Mouse (Mus musculus): ENCODE results near the gene Baz2a.
"Not testable (repeated sequence)": the region's sequence is repeated elsewhere in the genome, so short reads cannot be mapped to it uniquely, and the experiment has no call there.

Baz2a gene

GRCm38 (mm10) chr10:128091564-128092505 lies at the start of gene Baz2a:
Baz2a (plus strand) TSS chr10:128091577.
- DNase-seq (ENCODE audit: extremely low spot score) = peak; percentile 61

DNA sequence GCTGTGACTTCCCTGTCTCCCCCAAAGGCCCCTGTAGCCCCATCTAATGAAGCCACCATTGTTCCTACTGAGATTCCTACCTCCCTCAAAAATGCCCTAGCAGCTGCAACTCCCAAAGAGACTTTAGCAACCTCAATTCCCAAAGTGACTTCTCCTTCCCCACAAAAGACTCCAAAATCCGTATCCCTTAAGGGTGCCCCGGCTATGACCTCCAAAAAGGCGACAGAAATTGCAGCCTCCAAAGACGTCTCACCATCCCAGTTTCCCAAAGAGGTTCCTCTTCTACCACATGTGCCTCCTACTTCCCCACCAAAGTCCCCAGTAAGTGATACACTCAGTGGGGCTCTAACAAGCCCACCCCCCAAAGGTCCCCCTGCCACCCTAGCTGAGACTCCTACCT lies 49.7 kb upstream of the Baz2a start:
- DNase-seq (ENCODE audit: extremely low spot score) = no peak

GRCm38 (mm10) chr10:128042466-128042865 lies 48.9 kb upstream of the Baz2a start:
- no peak for DNase-seq (ENCODE audit: extremely low spot score)

- DNase-seq (ENCODE audit: extremely low spot score) = no peak
Measured at GRCm38 (mm10) chr10:128043041-128043835, 48.1 kb upstream of the Baz2a start.

- DNase-seq (ENCODE audit: extremely low spot score) = no peak
Measured at GRCm38 (mm10) chr10:128048157-128048556, 43.2 kb upstream of the Baz2a start.

DNA sequence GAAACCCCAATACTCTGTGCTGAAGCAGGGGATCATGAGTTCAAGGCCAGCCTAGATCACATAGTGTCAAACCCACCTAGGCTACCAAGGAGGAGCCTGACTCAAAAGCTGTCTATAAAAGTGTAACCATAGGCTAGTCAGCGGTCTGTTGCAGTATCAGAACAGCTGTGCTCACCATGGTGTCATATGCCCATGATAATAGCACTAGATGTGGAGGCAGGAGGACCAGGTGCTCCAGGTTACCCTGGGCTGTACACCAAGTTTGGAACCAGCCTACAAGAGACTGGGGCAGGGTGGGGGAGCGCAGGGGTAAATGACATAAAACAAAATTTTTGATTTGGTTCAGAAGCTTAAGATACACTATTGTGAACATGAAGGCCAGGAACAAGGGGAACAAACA lies 41.6 kb upstream of the Baz2a start:
- no peak for DNase-seq (ENCODE audit: extremely low spot score)

GRCm38 (mm10) chr10:128050355-128050754 lies 41.0 kb upstream of the Baz2a start:
- DNase-seq (ENCODE audit: extremely low spot score) = no peak

GRCm38 (mm10) chr10:128051589-128051988 lies 39.8 kb upstream of the Baz2a start:
- DNase-seq (ENCODE audit: extremely low spot score) = no peak

GRCm38 (mm10) chr10:128052136-128052535 lies 39.2 kb upstream of the Baz2a start:
- DNase-seq (ENCODE audit: extremely low spot score) = not testable (repeated sequence)

DNA sequence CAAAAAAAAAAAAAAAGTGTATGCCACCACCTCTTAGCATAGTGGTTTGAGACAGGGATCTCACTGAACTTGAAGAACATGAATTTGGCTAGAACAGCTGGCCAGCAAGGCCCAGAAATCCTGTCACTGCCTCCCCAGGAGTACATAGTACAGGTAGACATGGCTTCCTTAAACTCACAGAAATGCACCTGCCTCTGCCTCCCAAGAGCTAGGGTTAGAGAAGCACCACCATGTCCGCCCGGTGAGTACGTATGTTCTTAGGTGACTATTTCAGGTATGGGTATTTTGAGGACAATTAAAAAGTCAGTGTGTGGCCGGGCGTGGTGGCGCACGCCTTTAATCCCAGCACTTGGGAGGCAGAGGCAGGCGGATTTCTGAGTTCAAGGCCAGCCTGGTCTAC lies 38.4 kb upstream of the Baz2a start:
- DNase-seq (ENCODE audit: extremely low spot score) = no peak

DNA sequence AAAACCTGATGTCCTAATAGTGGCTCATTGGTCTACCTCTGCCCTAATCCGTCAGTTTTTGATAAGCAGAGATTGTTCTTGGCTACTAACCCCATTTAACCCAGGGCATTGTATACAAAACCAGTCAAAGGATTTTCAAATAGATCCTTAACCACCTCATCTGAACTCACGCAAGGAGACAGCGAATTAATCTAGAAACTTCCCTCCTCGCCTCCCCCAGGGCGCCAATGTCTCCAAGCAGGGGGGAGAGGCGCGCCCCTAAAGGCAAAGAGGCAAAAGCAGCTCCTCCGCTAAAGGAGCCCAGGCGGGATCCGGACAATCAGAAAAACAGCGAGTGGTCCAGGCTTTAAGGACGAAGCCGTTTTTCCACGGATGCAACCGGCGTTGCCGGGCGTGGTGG lies 33.2 kb upstream of the Baz2a start:
- DNase-seq (ENCODE audit: extremely low spot score) = no peak

- DNase-seq (ENCODE audit: extremely low spot score) = peak; percentile 98
Measured at GRCm38 (mm10) chr10:128058601-128059151, 32.7 kb upstream of the Baz2a start, which contains the start of gene Ptges3. Ptges3 (plus strand) TSS chr10:128058954.

- DNase-seq (ENCODE audit: extremely low spot score) = peak; percentile 58
Measured at GRCm38 (mm10) chr10:128059207-128059981, 32.0 kb upstream of the Baz2a start.

DNA sequence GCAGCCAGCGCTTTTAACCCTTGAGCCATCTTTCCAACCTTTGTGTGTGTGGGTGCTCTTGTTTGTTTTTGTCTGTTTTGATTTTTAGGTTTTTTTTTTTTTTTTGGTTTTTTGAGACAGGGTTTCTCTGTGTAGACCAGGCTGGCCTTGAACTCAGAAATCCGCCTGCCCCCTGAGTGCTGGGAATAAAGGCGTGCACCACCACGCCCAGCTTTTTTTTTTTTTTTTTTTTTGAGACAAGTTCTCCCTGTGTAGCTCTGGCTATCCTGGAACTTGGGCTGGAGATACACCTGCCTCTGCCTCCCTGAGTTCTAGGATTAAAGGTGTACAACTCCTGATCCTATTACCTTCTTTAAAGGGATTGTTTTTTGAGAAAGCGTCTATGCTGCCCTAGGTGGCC lies 30.3 kb upstream of the Baz2a start:
- DNase-seq (ENCODE audit: extremely low spot score) = no peak

GRCm38 (mm10) chr10:128062221-128062989 lies 29.0 kb upstream of the Baz2a start:
- DNase-seq (ENCODE audit: extremely low spot score) = no peak

DNA sequence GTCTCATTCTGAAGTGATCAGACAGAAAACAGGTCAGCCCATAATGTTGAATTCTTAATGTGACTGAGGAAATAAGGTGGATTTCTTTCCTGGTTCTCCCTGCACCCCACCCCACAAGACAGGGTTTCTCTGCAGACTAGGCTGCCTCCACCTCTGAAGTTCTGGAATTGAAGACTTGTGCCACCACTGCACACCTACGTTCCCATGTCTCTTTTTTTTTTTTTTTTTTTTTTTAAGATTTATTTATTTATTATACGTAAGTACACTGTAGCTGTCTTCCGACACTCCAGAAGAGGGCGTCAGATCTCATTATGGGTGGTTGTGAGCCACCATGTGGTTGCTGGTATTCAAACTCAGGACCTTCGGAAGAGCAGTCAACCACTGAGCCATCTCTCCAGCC lies 25.3 kb upstream of the Baz2a start:
- DNase-seq (ENCODE audit: extremely low spot score) = no peak

DNA sequence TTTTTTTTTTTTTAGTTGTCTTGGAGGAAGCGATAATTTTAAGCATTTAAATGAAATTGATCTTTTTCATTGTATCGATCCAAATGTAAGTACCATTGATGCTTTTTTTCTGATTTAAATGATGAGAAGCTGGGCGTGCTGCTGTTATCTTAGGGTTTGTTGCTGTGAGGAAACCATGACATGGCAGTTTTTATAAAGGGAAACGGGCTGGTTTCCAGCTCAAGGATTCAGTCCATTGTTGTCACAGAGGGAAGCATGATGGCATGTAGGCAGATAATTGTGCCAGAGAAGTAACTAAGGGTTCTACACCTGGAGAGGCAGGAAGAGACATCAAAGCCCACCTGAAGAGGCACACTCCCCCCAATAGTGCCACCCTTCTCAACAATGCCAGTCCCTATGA lies 22.2 kb upstream of the Baz2a start:
- no peak for DNase-seq (ENCODE audit: extremely low spot score)

GRCm38 (mm10) chr10:128070432-128070831 lies 20.9 kb upstream of the Baz2a start:
- DNase-seq (ENCODE audit: extremely low spot score) = not testable (repeated sequence)

DNA sequence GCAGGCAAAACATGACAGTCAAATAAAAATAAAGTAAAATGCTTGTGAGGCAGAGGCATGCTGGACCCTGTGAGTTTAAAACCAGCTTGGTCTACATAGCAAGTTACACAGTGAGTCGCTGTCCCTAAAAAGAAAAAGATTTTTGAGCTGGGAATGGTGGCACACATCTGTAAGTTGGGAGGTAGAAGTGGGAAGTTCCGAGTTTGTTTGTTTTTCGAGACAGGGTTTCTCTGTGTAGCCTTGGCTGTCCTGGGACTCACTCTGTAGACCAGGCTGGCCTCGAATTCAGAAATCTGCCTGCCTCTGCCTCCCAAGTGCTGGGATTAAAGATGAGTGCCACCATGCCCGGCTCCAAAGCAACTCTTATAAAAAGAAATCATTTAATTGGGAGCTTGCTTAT lies 13.1 kb upstream of the Baz2a start:
- DNase-seq (ENCODE audit: extremely low spot score) = not testable (repeated sequence)

GRCm38 (mm10) chr10:128080496-128080895 lies 10.9 kb upstream of the Baz2a start:
- DNase-seq (ENCODE audit: extremely low spot score) = no peak

All from embryo, embryonic 9.5 days (tissue).